Mouse (Mus musculus) embryonic fibroblast, embryonic 13.5 days (primary cell): ENCODE data around the gene Gm45716.

Experiments
- CTCF ChIP-seq: IDR thresholded peaks from 2 replicates; pipeline ENCODE4 v1.5.1; 2011; ENCODE audit warnings: mild to moderate bottlenecking, control low read depth, low read length, moderate library complexity, borderline replicate concordance; ENCODE audit not compliant: insufficient read depth
- POLR2A ChIP-seq: IDR thresholded peaks from 2 replicates; pipeline ENCODE4 v1.6.1; 2011; ENCODE audit warnings: low read depth, mild to moderate bottlenecking, control low read depth, low read length, moderate library complexity

- TF ChIP-seq CTCF = no peak
- TF ChIP-seq POLR2A = no peak
Measured at GRCm38 (mm10) chr11:90227000-90227922, 39.8 kb downstream of the Gm45716 start.
